Mouse (Mus musculus) thymus, postnatal 10 days (tissue): Measurements from ENCODE around the gene Elmo1.

ENCODE experiments used
- DNase-seq, 2 experiments: peaks; one replicate each; pipeline ENCODE4 v3.0.0; 2021; ENCODE audit warnings: low spot score in 2 of 2

Gene Elmo1

DNA sequence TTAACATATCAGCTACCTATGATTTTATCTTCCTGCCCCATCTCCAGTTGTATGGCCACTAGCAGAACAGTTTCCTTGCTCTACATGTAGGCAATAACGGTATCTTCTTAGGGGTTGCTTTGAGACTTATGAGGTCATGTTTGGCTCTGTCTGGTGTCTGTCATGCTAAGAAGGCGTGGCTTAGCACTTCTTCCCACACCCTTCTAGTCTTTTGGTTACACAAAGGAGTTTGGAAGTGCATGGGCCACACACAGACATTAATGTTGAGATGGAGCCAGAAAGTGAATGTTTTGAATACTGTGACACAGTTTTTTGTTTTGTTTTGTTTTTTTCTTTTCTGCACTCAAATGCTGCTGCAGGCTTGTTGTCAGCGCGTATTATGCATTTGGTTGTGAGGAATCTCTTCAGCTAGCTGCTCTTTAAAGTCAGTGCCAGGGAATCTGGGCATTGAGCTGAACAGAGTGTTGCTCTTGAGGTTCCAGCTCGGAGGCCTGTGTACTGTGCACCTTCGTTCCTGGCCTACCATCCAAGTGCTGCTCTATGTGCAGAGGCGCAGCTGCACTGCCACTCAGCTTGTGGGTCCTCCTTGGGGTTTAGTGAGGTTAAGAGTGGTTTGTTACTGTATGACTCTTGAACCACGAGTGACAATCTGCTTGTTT, 31.1 kb downstream of the Elmo1 start:
- DNase-seq = peak in 1 of 2 experiments; percentile 9

DNA sequence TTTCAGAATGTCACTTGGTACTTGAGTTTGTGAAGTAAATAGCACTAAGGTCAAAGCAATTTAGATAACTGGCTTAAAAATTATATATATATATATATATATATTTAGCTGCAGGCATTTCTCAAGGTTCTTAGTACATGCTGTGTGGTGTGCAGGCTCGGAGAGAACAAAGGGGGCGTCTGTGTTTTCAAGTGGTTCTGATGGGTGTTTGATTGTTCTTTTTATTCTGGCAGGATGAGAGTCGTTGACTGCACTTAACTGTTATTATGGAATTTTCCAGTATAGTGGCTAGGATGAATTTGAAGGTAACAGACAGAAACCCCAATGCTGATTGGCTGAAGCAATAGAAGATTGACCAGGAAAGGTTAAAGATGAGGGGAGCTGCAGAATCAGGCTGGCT, 33.6 kb downstream of the Elmo1 start:
- no peak for DNase-seq

DNA sequence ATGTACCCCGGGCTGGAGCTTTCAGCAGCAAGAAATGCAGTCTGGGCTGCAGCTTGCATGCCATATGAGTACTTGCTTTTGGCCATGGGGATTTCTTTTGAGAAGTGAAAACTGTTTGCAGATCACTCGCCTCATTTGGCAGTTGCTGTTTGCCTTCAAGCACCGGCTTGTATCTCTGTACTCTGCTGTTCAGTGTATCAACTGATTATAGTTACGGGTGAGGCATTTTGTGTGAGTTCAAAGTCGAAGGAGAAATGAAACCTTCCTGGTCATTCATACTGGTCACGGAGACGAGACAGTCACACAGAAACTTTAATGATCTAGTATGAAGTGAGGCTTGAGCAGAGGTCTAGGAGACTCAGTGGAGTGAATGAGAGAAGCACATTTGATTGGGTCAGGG, 34.6 kb downstream of the Elmo1 start:
- DNase-seq = no peak

DNA sequence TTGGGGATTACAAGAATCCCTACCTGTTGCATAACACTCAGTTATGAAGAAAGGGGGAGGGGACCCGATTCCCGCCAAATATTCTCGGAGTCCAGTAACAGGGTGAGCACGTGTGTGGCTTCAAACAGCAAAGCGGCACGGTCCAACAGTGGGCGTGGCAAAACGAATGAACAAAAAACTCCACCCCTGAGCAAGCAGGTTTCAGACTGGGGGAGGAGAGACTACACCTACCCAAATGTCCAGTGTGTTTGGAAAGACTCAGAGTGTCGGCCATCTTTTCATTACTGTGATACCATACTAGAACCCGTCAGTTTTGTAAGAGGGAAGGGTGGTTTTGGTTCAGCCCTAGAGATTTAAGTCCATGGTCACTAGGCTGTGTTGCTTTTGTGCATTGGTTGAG, 35.4 kb downstream of the Elmo1 start:
- DNase-seq = no peak

DNA sequence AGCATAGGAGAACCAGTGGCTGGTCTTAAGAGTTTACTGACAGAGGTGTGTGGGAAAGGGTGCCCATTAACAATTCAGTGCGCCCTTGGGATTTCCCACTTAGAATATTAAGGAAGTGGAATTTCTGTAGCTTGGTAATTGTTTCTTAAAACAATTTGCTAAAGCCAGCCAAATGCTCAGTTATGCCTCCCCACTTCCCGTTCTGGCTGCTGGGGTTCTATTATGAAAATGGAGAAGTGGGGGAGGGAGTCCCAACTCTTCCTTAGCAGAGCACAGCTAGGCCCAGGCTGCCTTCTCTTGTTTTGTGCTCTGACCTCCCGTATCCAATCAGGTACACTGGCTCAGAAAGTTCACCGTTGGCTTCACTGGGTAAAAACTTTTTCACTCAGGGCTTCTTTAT, 37.2 kb downstream of the Elmo1 start:
- no peak for DNase-seq

DNA sequence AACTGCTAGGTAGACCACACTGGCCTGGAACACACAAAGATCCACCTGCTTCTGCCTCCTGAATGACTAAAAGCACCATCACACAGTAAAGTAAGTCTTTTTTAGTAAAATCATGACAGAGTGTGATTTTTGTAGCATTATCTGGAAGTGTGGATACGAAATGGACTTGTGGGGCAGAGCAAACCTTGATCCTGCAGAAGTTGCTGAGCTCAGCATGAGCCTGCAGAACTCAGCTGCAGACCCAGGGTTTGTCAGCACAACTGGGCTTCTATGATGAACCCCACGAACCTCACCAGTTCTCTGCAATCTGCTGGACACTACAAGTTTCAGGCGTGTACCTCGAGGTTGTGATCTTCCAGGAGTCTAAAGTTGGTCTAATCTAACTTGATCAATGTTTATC, 37.7 kb downstream of the Elmo1 start:
- no peak for DNase-seq

DNA sequence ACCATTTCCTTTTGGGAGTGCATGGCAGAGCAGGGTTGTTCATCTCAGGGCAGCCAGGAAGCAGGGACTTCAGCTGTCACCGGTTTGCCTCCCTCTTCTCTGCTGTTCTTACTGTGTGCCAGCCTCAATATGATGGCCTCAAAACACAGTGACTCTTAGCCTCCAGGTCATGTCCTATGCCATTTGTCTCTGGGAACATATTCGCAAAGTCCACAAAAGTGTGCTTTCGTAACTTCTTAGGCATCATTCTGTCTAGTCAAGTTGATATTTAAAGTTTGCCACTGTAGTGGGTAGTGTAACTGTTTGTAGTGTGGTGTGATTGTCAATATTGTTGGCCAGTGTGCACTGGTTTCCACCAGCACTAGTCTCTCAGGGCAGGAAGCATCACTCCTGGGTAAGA, 40.3 kb downstream of the Elmo1 start:
- no peak for DNase-seq

DNA sequence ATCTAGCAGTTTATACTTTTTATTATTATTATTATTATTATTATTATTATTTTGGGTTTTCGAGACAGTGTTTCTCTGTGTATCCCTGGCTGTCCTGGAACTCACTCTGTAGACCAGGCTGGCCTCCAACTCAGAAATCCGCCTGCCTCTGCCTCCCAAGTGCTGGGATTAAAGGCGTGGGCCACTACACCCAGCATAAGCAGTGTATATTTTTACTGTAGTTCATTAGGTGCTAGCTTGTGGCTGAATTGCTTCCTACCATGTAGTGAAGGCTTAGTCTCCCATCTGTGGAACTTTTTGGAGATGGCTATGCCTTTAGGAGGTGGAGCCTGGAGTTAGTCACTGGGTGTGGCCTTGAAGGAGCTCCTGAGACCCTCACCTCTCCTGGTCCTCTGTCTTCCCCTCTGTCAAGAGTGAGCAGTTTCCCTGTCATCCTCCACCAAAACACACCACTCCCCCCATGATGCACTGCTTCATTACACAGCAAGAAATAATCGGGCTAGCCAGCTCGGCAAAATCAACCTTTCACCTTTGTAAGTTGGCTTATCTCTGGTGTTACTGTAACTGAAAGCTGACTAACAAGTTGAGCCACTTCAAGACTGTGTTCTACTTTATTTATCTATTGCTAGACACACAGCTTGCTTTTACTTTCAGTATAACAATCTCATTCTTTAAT, 41.1 kb downstream of the Elmo1 start:
- DNase-seq = no peak

DNA sequence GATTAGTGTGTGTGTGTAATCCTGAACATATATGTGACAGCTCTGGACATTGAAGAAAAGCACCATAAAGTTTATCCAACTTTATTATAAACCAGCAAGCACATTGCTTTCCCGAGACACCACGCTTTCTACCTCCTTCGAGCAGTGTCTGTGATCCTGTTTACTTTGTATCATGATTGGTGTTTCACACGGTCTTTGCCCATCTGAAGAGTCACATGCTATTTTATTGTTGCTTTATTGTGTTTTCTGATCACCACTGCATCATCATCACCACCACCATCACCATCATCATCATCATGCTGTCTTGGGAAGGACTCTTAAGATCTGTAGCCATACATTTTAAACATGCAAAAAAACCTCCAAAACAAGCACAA, 41.6 kb downstream of the Elmo1 start:
- DNase-seq = no peak

DNA sequence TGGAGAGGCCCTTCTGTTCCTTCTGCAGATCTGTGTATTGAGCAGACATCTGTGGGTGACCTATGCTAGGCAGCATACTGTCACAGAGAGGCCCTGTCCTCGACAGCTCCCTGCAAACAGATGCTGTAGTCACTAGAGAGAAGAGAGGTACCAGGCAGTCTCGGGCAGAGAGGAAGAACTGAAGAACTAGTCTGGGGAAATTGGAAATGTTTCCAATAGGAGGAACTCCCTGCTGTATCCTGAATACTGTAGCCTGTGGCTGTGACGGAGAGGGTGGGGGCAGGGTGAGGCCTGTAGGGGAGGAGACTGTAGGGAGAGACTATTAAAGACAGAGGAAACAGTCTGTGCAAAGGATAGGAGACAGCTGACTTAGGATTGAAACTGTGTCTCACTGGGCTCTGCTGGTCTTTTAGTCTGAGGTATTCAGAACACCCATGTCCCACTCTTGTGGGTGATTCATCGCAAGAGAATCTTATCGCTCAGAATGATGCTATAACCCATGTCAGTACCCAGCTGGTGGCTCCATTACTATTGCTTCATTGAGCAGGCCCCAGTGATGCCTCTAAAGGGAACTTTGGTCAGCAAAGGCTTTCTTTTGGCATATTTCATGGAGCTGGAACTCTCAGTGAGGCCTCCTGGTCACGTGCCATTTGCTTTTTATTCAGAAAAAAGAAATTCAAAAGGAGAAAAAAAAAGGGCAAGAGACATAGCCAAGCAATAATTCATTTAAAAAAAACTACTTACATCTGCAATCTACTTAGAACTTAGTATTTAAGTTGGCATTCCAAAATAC, 43.4 kb downstream of the Elmo1 start:
- DNase-seq = no peak

DNA sequence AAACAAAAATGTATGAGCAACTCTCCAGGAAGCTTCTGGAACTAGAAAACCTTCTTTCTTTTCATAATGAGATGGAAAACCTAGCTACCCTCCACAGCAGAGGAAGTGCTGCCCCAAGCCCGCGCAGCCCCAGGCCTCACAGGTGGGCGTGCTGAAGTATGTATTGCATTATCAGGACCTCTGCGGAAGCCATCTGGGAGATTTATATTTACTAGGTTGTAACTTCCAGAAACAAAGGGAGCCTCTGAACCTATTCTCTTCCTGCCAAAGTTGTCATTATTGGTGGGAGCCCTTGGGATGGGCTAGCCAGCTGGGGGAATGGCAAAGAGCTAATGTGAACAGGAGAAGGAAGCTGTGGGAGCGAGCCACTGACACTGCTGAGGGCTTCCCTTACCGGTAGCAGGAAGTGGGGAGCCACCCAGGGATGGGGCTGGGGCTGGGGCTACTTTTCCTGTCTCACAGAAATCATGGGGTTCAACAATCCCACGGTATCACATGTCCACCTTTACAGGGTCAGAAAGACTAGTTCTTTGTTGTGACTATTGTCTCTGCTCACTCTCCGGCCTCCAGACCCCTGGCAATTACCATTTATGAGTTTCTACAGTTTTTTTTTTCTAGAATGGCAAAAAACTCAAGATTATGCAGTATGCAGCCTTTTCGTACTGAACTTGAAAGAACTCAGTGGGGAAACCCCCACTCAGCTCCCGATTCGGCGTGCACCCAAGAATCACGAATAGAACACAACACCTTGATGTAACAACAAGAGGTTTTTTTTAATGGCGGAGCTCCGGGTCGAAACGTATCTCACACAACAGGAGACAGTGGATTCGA, 44.2 kb downstream of the Elmo1 start:
- DNase-seq = peak; percentile 14 to 19

DNA sequence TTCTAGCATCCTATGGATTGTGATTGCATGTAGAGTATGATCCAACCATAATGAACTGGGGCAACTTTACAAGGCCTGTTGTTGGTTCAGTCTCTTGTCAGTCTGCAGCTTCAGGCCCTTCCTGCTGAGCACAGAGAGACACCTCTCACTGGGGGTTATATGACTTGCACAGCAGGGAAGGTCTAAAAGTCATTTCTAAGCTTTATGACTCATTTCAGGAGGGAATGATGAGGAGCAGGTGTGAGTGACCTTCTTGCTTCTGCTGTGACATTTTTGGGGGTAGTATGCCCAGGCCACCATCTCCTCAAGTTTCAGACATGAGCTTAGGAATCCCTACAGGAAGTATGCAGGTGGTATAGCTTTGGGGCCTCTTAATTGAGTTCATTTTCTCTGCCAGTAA, 46.4 kb downstream of the Elmo1 start:
- no peak for DNase-seq

DNA sequence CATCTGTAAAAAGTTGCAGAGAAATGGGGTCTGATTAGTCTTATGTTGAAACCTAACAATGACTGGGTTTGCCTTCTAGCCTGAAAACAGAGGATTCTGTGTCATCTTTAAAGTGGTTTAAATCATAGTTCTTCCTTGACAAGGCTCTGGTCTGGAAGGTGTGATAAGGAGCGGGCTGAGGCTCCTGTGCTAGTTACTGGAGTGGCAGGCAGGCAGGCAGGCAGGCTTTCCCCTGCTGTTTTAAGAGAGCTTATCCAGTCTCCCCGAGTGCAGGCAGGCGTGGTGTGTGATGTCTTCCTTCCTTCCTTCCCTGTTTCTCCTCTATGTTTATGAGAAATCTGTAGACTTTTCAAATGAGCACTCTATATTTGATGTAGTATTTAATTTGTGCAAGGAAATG, 48.1 kb downstream of the Elmo1 start:
- no peak for DNase-seq

DNA sequence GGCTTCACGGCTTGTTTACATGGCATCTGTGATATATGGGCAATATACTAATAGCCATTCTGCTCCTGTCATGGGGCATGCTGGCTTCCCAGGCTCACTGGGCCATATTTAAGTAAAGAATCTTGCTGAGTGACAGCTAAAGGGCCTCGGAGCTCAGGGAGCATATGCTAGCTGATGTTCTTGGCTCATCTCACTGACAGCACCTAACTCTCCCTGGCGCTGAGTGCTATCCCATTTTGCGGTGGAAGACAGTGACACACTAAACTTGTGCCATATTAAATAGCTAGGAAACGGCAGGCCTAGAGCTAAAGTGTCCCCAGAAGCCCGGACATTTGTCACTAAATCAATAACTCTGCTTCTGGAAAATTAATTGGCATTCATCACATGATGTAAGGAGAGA, 48.7 kb downstream of the Elmo1 start:
- DNase-seq = no peak

DNA sequence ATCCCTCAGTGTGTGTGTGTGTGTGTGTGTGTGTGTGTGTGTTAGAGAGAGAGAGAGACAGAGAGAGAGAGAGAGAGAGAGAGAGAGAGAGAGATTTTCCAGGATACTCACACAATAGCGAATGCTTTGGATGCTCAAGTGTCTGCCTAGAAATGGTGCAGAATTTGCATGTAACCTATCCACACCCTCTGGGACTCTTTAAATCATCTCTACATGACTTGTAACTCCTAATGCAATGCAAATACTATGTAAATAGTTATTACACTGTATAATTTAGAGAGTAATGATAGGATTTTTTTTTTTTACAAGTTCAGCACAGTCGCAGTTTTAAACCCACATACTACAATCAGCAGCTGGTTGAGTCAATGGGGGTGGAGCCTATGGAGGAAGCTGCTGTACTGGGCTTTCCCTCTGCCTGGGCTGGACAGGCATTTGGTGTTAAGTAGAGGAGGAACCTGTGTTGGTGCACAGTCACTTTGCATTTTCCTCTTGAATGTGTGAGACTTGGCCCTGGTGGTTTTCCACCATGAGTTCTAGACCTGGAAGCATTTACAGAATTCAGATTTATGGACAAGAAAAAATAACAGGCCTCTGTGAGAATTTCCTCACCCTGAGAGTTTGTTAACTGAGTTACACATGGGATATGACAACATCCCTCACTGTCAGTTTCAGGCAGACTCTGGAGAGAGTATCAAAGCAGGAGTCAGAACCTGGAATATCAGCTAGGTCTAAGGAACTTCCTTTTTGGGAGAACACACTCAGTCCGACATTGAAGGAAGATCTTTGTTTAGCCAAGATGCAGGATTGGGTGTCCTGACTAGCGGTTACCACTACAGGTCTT, 49.6 kb downstream of the Elmo1 start:
- DNase-seq = no peak

DNA sequence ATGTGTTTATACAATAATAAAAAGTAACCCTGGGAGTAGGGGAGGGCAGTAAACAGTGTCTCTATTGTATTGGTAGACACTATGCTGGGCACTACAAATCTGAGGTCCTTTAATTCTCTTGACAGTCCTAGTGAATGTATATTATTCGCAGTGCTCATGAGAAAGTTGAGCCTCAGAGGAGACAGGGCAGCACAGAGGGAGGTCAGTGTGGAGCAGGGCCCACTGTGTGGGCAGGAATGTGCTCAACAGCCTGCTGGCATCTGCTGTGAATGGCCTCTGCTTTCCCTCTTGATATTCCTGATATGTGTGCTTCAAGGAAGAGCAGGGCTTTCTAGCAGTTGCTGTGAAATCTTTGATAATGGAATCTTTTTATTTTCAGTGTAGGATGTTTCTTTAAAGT, 52.2 kb downstream of the Elmo1 start:
- DNase-seq = no peak

DNA sequence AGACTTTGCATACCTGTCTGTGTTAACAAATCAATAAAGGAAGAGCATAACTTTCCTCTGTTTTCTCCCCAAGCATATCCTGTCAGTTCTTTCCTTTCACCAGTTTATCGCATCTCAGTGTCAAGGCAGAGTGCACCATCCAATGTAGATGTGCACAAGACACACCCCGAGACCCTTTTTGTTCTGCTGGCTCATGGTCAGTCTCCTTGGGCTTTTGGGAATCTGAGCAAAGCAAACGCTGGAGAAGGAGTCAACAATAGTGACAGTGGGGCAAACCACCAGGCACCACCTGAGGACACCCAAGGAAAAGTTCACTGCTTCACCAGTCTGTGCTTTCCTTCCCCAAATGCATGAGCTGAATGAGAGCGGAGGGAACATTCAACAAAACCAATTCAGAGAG, 56.5 kb downstream of the Elmo1 start:
- no peak for DNase-seq

DNA sequence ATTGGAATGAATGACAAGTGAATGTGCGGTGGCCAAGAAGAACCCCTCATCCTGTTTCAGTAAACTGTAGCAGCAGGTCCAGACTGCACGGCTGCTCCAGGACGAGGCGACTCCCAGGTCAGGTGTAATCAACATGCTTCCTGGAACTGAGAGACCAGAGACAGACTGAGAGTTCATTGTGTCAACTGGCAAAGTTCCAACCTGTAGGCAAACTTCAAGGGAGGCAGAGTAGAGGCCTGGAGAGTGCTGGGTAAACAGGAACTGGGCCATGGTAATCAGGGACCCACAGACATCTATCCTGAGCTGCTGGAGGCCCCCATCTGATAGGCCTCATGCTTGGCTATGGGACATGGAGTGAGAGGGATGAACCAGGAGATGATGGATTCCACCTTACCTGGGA, 57.3 kb downstream of the Elmo1 start:
- no peak for DNase-seq

DNA sequence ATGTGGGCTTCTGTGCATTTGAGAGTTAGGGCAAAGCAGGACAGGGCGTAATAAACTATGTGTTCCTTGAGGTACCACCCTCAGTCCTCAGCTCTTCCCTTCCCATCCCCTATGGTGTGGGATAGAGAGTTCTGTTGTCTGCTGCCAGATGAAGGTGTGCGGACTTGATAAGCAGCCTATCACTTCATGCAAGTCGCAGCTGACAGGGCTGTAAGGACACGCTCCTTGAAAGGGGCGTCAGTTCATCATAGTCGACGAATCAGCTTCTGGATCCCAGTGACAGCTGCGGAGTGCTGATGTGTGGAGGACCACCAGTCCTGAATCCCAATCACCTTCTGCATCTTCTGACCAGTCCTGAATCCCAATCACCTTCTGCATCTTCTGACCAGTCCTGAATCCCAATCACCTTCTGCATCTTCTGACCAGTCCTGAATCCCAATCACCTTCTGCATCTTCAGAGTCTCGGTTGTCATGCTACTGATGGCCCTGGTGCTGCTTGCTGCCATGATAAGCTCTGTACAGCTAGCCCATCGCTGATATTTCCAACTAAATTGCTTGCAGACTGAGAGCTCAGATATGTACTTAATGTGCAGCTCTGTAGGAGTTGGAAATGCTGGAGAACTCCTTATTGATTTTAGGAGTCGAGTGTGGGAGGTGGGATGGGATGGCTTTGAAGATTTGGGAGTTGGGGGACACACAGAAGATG, 59.9 kb downstream of the Elmo1 start:
- DNase-seq = no peak

DNA sequence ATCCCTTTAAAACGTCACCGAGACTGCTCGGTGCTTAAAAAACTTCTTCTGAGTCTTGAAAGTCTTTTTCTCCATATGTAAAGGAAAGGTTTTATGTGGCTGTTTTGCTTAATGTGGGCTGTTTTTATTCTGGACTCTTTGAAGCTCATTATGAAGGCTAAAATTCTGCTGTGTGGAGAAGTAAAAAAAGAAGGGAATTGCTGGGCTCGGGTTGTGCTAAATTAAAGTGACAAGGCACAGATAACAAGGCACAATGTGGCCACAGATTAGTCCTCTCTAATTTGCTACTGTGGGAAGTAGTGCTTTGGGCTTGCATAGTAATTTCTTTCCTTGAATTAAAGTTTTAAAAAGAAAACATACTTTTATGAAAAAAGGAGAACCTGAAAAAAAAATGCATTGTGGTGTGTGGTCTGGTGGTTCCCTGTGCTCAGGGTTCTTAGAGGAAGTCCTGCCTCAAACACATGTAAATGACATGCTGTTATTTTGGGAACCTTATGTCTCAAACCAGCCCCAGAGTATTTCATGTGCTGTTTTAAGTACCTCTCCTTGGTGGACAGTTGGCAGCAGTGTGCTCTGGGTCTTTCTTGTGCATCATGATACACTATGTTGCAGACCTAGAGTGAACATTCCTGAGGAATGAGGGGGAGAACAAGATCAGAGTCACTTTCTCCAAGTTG, 61.0 kb downstream of the Elmo1 start:
- DNase-seq = no peak
